Mouse (Mus musculus): ENCODE data around the gene Pcsk4.

- TF ChIP-seq CTCF (conservative IDR thresholded peaks at IDR 0.05; ENCODE audit: insufficient read depth, insufficient read length, low read depth, low read length) (peak; percentile 72), POLR2A (IDR thresholded peaks at IDR 0.05; ENCODE audit: low read depth, low read length) (peak; percentile 95)
These were observed 36.8 kb downstream of the Pcsk4 start, which contains the start of gene Rps15 for GRCm38 (mm10) chr10:80292251-80293146.
